Mouse (Mus musculus): ENCODE measurements around the gene Lpcat2b. TPM values are rescaled to one million over a fixed set of nuclear protein-coding genes. Genes with fewer than 3 reads are reported as not detected.

Gene Lpcat2b
- polyA plus RNA-seq (2014; fragmentation: Illumina TruSeq; extraction: RNeasy Lipid Tissue Mini Kit (QIAGEN cat#74804); ENCODE audit: low read depth, low replicate concordance), result not detected

GRCm38 (mm10) chr5:107431249-107431648 is at the start of gene Lpcat2b:
Gene Lpcat2b, plus strand, starts transcription at chr5:107431549.

DNA sequence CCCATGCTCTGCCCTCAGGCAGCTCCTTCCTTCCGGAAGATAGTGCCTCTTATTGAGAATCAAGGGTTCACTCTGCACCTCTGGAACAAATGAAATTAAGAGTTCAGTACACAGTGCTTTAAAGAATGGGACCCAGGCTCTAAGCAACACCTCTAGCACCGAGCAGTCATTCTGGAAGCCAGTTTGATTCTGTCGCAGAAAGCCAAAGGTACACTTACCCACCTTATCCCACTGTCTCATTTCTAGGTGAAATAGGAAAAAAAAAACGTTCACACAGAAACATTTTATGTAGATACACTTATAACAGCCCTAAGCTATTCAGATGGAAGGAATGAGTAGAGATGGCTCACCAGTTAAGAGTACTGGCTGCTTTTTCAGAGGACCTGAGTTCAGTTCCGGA is 28.9 kb upstream of the Lpcat2b start, which contains the start of gene Ephx4:
TSS of gene Ephx4 (plus strand) at position 301 of the 400 bp plus-strand sequence.

DNA sequence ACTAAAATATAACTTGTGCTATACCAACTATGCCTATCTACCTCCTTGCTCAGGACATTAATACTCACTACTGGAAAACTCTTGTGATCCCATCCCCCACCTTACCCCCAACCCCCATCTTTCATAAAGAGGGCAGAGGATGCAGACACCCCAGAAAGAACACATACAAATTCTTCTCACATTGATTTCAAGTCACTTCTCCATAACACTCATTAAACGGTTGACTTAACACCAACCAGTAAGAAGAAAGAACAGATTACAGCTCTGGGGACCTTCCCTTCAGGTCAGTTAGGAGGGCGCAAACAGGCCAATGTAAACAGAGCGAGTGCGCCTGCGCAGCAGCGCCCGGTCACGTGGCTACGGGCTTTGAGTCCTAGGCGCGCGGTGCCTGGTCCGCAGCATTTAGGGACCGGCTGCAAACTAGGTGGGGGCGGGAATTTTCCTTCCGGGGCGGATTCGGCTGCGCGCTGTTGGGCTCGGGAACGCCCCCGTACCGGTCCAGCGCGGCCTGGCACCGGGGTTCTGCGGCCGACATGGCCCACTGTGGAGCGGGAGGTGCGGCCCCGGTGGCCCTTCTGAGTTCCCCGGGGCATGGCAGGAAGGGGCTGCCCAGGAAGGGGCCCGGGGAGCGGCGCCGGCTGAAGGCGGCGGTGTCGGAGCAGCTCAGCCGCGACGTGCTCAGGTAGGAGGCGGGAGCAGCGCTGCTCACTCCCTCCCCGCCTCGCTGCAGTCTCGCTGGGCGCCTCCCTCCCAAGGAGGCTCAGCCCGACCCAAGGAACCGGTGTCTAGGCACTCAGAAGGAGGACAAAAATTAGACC is 6.3 kb downstream of the Lpcat2b start, which contains the start of gene Btbd8:
TSS of gene Btbd8 (plus strand) at position 534 of the 818 bp plus-strand sequence.

Other genes starting within 250 kb of the Lpcat2b start
- gene Tgfbr3, start 141.9 kb upstream of the Lpcat2b start, polyA plus RNA-seq (2014; fragmentation: Illumina TruSeq; extraction: RNeasy Lipid Tissue Mini Kit (QIAGEN cat#74804); ENCODE audit: low read depth, low replicate concordance), result 23.6 TPM
- gene Brdt, start 100.4 kb upstream of the Lpcat2b start, polyA plus RNA-seq (2014; fragmentation: Illumina TruSeq; extraction: RNeasy Lipid Tissue Mini Kit (QIAGEN cat#74804); ENCODE audit: low read depth, low replicate concordance), result 2.4 TPM
- gene Ephx4, start 28.8 kb upstream of the Lpcat2b start, polyA plus RNA-seq (2014; fragmentation: Illumina TruSeq; extraction: RNeasy Lipid Tissue Mini Kit (QIAGEN cat#74804); ENCODE audit: low read depth, low replicate concordance), result not detected
- 6.3 TPM for gene Btbd8, start 6.4 kb downstream of the Lpcat2b start, polyA plus RNA-seq (2014; fragmentation: Illumina TruSeq; extraction: RNeasy Lipid Tissue Mini Kit (QIAGEN cat#74804); ENCODE audit: low read depth, low replicate concordance)
- gene Gm42669, start 76.1 kb downstream of the Lpcat2b start, polyA plus RNA-seq (2014; fragmentation: Illumina TruSeq; extraction: RNeasy Lipid Tissue Mini Kit (QIAGEN cat#74804); ENCODE audit: low read depth, low replicate concordance), result not detected
- gene 1700028K03Rik, start 103.2 kb downstream of the Lpcat2b start, polyA plus RNA-seq (2014; fragmentation: Illumina TruSeq; extraction: RNeasy Lipid Tissue Mini Kit (QIAGEN cat#74804); ENCODE audit: low read depth, low replicate concordance), result 0.24 TPM
- gene Rpap2, start 165.8 kb downstream of the Lpcat2b start, polyA plus RNA-seq (2014; fragmentation: Illumina TruSeq; extraction: RNeasy Lipid Tissue Mini Kit (QIAGEN cat#74804); ENCODE audit: low read depth, low replicate concordance), result 27.0 TPM
- gene Glmn, start 166.3 kb downstream of the Lpcat2b start, polyA plus RNA-seq (2014; fragmentation: Illumina TruSeq; extraction: RNeasy Lipid Tissue Mini Kit (QIAGEN cat#74804); ENCODE audit: low read depth, low replicate concordance), result 23.9 TPM